10 mouse cellular contexts compared by ENCODE assay signal in the genomic region with DNA sequence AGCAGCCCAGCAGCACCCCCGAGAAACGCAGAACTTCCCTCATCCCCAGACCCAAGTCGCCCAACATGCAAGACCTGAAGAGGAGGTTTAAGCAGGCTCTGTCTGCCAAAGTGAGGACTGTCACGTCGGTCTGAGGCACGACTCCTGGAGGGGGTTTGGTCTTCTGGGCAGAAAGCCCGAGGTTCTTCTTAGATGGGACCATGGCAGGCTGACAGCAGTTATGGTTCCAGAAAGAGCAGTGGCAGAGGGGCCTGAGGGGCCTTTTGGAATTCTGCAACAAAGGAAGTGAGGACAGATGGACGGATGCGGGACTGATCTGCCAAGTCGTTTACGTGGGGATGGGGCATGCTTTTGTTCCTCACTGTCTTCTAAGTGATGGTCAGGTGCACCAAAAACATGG. TPM values are rescaled to one million over a fixed set of nuclear protein-coding genes. Genes with fewer than 3 reads are reported as not detected.
DNase-seq lines count a peak whose midpoint lies in the region; ATAC-seq and TF ChIP-seq lines count a peak whose summit lies in the region.
"Had no signal": no experiment of that assay in that cellular context is flagged by ENCODE, and none has a peak within 500 bp of the region (broad histone marks: within the 10 kb centered on the region; RNA-seq: fewer than 3 reads in every experiment).

No protein-coding gene starts in this region.

- H3K27ac ChIP-seq in heart, embryonic 10.5 days, result peak overlapping the region; percentile 77
- peak overlapping the region; percentile 92 for H3K27ac ChIP-seq in lung, embryonic 16.5 days (ENCODE audit: low read length)
- 0 out of 2 replicates have a peak overlapping the region, but pooled peaks have one; percentile 59 for H3K27ac ChIP-seq in hindbrain, embryonic 15.5 days (replicated peaks)
- H3K27ac ChIP-seq in stomach, embryonic 14.5 days (ENCODE audit: low read length), result no peak overlapping the region
- no peak overlapping the region for H3K27ac ChIP-seq in midbrain, embryonic 16.5 days (ENCODE audit: low read length)

- DNase-seq in heart, embryonic 10.5 days (ENCODE audit: low spot score), result no peak
- DNase-seq in heart, adult 8-10 months (ENCODE audit: low spot score), result no peak
- DNase-seq in lung, adult 2 months, result no peak
- no peak for DNase-seq in left cerebral cortex, adult 8-10 months (ENCODE audit: low spot score in 2 of 2)
- DNase-seq: thymus, postnatal 4 days had no signal

- peak overlapping the region; percentile 96; the same call in 1 of the 2 replicates for H3K4me3 ChIP-seq in heart, embryonic 10.5 days
- peak overlapping the region; percentile 99 for H3K4me3 ChIP-seq in lung, embryonic 16.5 days (ENCODE audit: low read length)
- no peak overlapping the region for H3K4me3 ChIP-seq in lung, adult 2 months (replicated peaks; ENCODE audit: extremely low read depth, low read depth, low read length)
- H3K4me3 ChIP-seq in hindbrain, embryonic 15.5 days, result no peak overlapping the region
- H3K4me3 ChIP-seq in stomach, embryonic 14.5 days (ENCODE audit: low read depth, low read length), result no peak overlapping the region
- no peak overlapping the region for H3K4me3 ChIP-seq in midbrain, embryonic 16.5 days (ENCODE audit: low read depth, low read length)
- H3K4me3 ChIP-seq: myocyte had no signal

- H3K36me3 ChIP-seq in heart, embryonic 10.5 days, result peaks cover 40% of the 10 kb centered on the region
- H3K36me3 ChIP-seq in lung, embryonic 16.5 days (ENCODE audit: control insufficient read depth, insufficient read depth, low read length), result peaks cover 27% of the 10 kb centered on the region
- no peaks in the 10 kb centered on the region for H3K36me3 ChIP-seq in hindbrain, embryonic 15.5 days
- H3K36me3 ChIP-seq in stomach, embryonic 14.5 days (ENCODE audit: control insufficient read depth, insufficient read depth, low read length), result peaks cover 25% of the 10 kb centered on the region
- 0 out of 2 replicates have a peak, but pooled peaks cover 2% of the 10 kb centered on the region for H3K36me3 ChIP-seq in midbrain, embryonic 16.5 days (ENCODE audit: control insufficient read depth, insufficient read depth, low read length)

- H3K9ac ChIP-seq in lung, embryonic 16.5 days (ENCODE audit: low read length), result peak overlapping the region; percentile 100
- no peak overlapping the region for H3K9ac ChIP-seq in hindbrain, embryonic 15.5 days
- no peak overlapping the region for H3K9ac ChIP-seq in stomach, embryonic 14.5 days (replicated peaks; ENCODE audit: low read depth, low read length)
- H3K9ac ChIP-seq in midbrain, embryonic 16.5 days (ENCODE audit: low read depth, low read length), result no peak overlapping the region

- TF ChIP-seq CTCF in lung, adult 2 months (IDR thresholded peaks at IDR 0.05; ENCODE audit: insufficient read depth, low read length), result no peak

- peak overlapping the region; percentile 99 for H3K4me2 ChIP-seq in lung, embryonic 16.5 days (ENCODE audit: low read depth, low read length)
- H3K4me2 ChIP-seq in hindbrain, embryonic 15.5 days, result peak overlapping the region; percentile 91
- peak overlapping the region; percentile 93 for H3K4me2 ChIP-seq in stomach, embryonic 14.5 days (replicated peaks; ENCODE audit: low read depth, low read length)
- H3K4me2 ChIP-seq in midbrain, embryonic 16.5 days (ENCODE audit: low read length), result no peak overlapping the region

- no peak for TF ChIP-seq POLR2A in lung, adult 2 months (IDR thresholded peaks at IDR 0.05; ENCODE audit: borderline replicate concordance, extremely low read depth, low read depth, low read length)

- WGBS in heart, embryonic 10.5 days, result 75% methylated on average over 11 of the region's 11 CpGs
- 40% methylated on average over 11 of the region's 11 CpGs for WGBS in lung, embryonic 16.5 days
- WGBS in lung, adult 2 months, result 66% methylated on average over 11 of the region's 11 CpGs
- 65% methylated on average over 11 of the region's 11 CpGs for whole genome bisulfite sequencing in hindbrain, embryonic 15.5 days
- WGBS in stomach, embryonic 14.5 days, result 78% methylated on average over 11 of the region's 11 CpGs
- 83% methylated on average over 11 of the region's 11 CpGs for WGBS in midbrain, embryonic 16.5 days

- no peaks in the 10 kb centered on the region for H3K27me3 ChIP-seq in heart, embryonic 10.5 days (ENCODE audit: insufficient read depth, poor library complexity, severe bottlenecking)
- no peaks in the 10 kb centered on the region for H3K27me3 ChIP-seq in lung, embryonic 16.5 days (ENCODE audit: control insufficient read depth, insufficient read depth, low read depth, low read length)
- H3K27me3 ChIP-seq in hindbrain, embryonic 15.5 days, result no peaks in the 10 kb centered on the region
- no peaks in the 10 kb centered on the region for H3K27me3 ChIP-seq in stomach, embryonic 14.5 days (ENCODE audit: control insufficient read depth, insufficient read depth, low read length)
- H3K27me3 ChIP-seq in midbrain, embryonic 16.5 days (ENCODE audit: control insufficient read depth, insufficient read depth, low read depth, low read length), result 0 out of 2 replicates have a peak, but pooled peaks cover 4% of the 10 kb centered on the region

- H3K9me3 ChIP-seq in heart, embryonic 10.5 days, result no peaks in the 10 kb centered on the region
- H3K9me3 ChIP-seq in lung, embryonic 16.5 days (ENCODE audit: control insufficient read depth, low read length), result no peaks in the 10 kb centered on the region
- no peaks in the 10 kb centered on the region for H3K9me3 ChIP-seq in hindbrain, embryonic 15.5 days
- H3K9me3 ChIP-seq in stomach, embryonic 14.5 days (ENCODE audit: control insufficient read depth, low read depth, low read length), result no peaks in the 10 kb centered on the region; the same call in 1 of the 2 replicates
- no peaks in the 10 kb centered on the region; the same call in 1 of the 2 replicates for H3K9me3 ChIP-seq in midbrain, embryonic 16.5 days (replicated peaks; ENCODE audit: control insufficient read depth, low read length, poor library complexity, severe bottlenecking)

- H3K4me1 ChIP-seq in heart, embryonic 10.5 days, result peaks cover 65% of the 10 kb centered on the region
- H3K4me1 ChIP-seq in lung, embryonic 16.5 days (replicated peaks; ENCODE audit: control insufficient read depth, insufficient read depth, low read length), result peaks cover 40% of the 10 kb centered on the region
- H3K4me1 ChIP-seq in lung, adult 2 months (ENCODE audit: control insufficient read depth, insufficient read depth, low read length), result peaks cover 3% of the 10 kb centered on the region
- H3K4me1 ChIP-seq in hindbrain, embryonic 15.5 days (replicated peaks), result peaks cover 38% of the 10 kb centered on the region
- H3K4me1 ChIP-seq in stomach, embryonic 14.5 days (ENCODE audit: control insufficient read depth, insufficient read depth, low read length), result peaks cover 34% of the 10 kb centered on the region
- H3K4me1 ChIP-seq in midbrain, embryonic 16.5 days (ENCODE audit: control insufficient read depth, insufficient read depth, low read length), result peaks cover 23% of the 10 kb centered on the region

- ATAC-seq in lung, embryonic 16.5 days (ENCODE audit: low read depth), result no peak
- ATAC-seq in hindbrain, embryonic 15.5 days (ENCODE audit: low FRiP score, low read depth), result no peak
- ATAC-seq in stomach, embryonic 14.5 days (ENCODE audit: insufficient number of reproducible peaks, insufficient read depth, low FRiP score, low read depth), result no peak
- no peak for ATAC-seq in midbrain, embryonic 16.5 days

RNA-seq across cellular contexts. Expression of gene Rasl11b, which starts 3.4 kb away (rescaled TPM):
- 58.3 and 65.9 TPM in 2 replicates for polyA plus RNA-seq in heart, embryonic 10.5 days (2016; fragmentation: Nextera tagmentation; extraction: Ambion mirVana)
- 10 to 100 TPM; 36.0 to 52.1 (median 41.2) TPM for total RNA-seq in heart, adult 8-10 months (2022)
- 182 and 188 TPM in 2 replicates for polyA plus RNA-seq in lung, embryonic 16.5 days (2015; fragmentation: Nextera tagmentation; extraction: Ambion mirVana)
- 32.3 and 37.9 TPM in 2 replicates for polyA plus RNA-seq in lung, adult 2 months (2012; rRNA removed)
- 17.8 and 20.0 TPM in 2 replicates for polyA plus RNA-seq in hindbrain, embryonic 15.5 days (2015; fragmentation: Nextera tagmentation; extraction: Ambion mirVana)
- 51.2 and 52.0 TPM in 2 replicates for polyA plus RNA-seq in stomach, embryonic 14.5 days (2014; fragmentation: Nextera tagmentation; extraction: Ambion mirVana)
- polyA plus RNA-seq in midbrain, embryonic 16.5 days (2015; fragmentation: Nextera tagmentation; extraction: Ambion mirVana), result 11.3 and 12.4 TPM in 2 replicates
- 100 to 1,000 TPM in 1 of 4 experiments, 10 to 100 TPM in 3; 69.2 to 106 (median 80.9) TPM for total RNA-seq in left cerebral cortex, adult 8-10 months (2022)

Comparison
In these comparisons a context has a peak if more than half of its experiments do, and no peak if none do; other contexts are left out.
1. H3K4me3 ChIP-seq: peak in heart, embryonic 10.5 days (single experiment) and lung, embryonic 16.5 days (single experiment); none in lung, adult 2 months (single experiment), hindbrain, embryonic 15.5 days (single experiment), stomach, embryonic 14.5 days (single experiment) and midbrain, embryonic 16.5 days (single experiment).
2. H3K27ac ChIP-seq: peak in heart, embryonic 10.5 days (single experiment), lung, embryonic 16.5 days (single experiment) and hindbrain, embryonic 15.5 days (single experiment); none in stomach, embryonic 14.5 days (single experiment) and midbrain, embryonic 16.5 days (single experiment).